Mouse (Mus musculus) heart, postnatal 0 days (tissue): Measurements from ENCODE around the gene Pxdc1.

ENCODE experiments used
- CTCF ChIP-seq: IDR thresholded peaks from 2 replicates; pipeline ENCODE4 v1.5.1; 2016; ENCODE audit warnings: antibody characterized with exemption, control low read depth, low read depth
- EP300 ChIP-seq: IDR thresholded peaks from 2 replicates; pipeline ENCODE4 v1.6.1; 2016; ENCODE audit warnings: antibody characterized with exemption, low read depth

- TF ChIP-seq CTCF (no peak), EP300 (no peak)
Measured at GRCm38 (mm10) chr13:34650953-34651352, 2.3 kb downstream of the Pxdc1 start.
